ENCODE assay signal across 17 mouse cellular contexts in the genomic region with DNA sequence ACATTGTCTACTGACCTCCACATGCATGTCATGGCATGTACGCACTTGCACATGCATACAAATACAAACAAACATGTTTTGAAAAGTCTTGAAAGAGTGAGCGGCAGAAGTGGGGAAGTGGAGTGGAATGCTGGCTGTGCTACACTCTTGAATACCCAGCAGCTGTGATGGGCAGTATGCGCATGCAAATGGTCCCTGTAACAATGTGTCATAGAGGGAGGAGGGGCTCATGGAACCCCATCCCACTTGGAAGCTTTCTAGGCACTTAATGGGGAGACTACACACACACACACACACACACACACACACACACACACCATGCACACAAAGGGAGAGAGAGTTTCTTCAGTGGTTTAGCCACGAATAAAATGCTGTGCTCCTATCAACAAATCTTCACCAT.
"Had no signal": no experiment of that assay in that cellular context is flagged by ENCODE, and none has a peak within 500 bp of the region (broad histone marks: within the 10 kb centered on the region; RNA-seq: fewer than 3 reads in every experiment).

No protein-coding gene starts in this region.

- DNase-seq: lung, adult 18-20 months; lung, embryonic 14.5 days; lung, postnatal 10 days; lung, postnatal 4 days; retina, postnatal 1 day; right cerebral cortex, adult 18-20 months; right cerebral cortex, postnatal 25 days; right cerebral cortex, postnatal 4 days; spleen, adult 18-20 months; thymus, adult 18-20 months; thymus, postnatal 14 days; thymus, postnatal 36 days had no signal

- H3K4me3 ChIP-seq: midbrain, embryonic 13.5 days; midbrain, embryonic 15.5 days; myocyte; neural tube, embryonic 13.5 days; neural tube, embryonic 15.5 days had no signal

- H3K4me1 ChIP-seq: midbrain, embryonic 15.5 days; neural tube, embryonic 13.5 days; neural tube, embryonic 15.5 days had no signal

- H3K4me2 ChIP-seq: lung, embryonic 14.5 days; midbrain, embryonic 13.5 days; midbrain, embryonic 15.5 days; neural tube, embryonic 13.5 days; neural tube, embryonic 15.5 days had no signal

- H3K36me3 ChIP-seq: midbrain, embryonic 13.5 days; midbrain, embryonic 15.5 days; neural tube, embryonic 13.5 days; neural tube, embryonic 15.5 days had no signal

- H3K27me3 ChIP-seq: midbrain, embryonic 13.5 days; midbrain, embryonic 15.5 days; neural tube, embryonic 13.5 days; neural tube, embryonic 15.5 days had no signal

- H3K27ac ChIP-seq: midbrain, embryonic 13.5 days; midbrain, embryonic 15.5 days; neural tube, embryonic 13.5 days; neural tube, embryonic 15.5 days had no signal

- ATAC-seq: midbrain, embryonic 13.5 days; midbrain, embryonic 15.5 days had no signal

- H3K9me3 ChIP-seq: midbrain, embryonic 13.5 days; midbrain, embryonic 15.5 days; neural tube, embryonic 13.5 days; neural tube, embryonic 15.5 days had no signal

- H3K9ac ChIP-seq: lung, embryonic 14.5 days; midbrain, embryonic 13.5 days; midbrain, embryonic 15.5 days; neural tube, embryonic 13.5 days; neural tube, embryonic 15.5 days had no signal
